16 mouse cellular contexts compared by ENCODE assay signal in the genomic region with DNA sequence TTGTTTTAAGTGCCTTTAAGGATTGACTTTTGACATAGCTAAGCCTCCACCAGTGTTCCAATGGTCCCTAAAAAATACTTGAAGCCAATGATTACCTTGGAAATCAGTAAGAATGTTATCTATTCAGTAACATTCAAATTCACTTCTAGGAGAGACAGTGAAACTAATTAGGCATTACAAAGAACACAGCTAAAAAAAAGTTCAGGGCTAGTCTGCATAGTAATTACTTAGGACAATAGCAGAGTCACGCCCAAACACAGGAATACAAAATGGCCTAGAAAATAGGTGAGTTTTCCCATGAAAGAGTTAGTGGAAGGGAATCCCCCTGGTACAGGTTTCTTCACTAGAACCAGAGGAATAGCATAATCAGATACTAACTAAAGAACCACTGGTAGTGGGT.
"Had no signal": no experiment of that assay in that cellular context is flagged by ENCODE, and none has a peak within 500 bp of the region (broad histone marks: within the 10 kb centered on the region; RNA-seq: fewer than 3 reads in every experiment).

No protein-coding gene starts in this region.

- H3K36me3 ChIP-seq: neural tube, embryonic 12.5 days; neural tube, embryonic 13.5 days; neural tube, embryonic 15.5 days; stomach, embryonic 15.5 days had no signal

- H3K4me1 ChIP-seq: neural tube, embryonic 12.5 days; neural tube, embryonic 13.5 days; neural tube, embryonic 15.5 days; stomach, embryonic 15.5 days had no signal

- H3K9ac ChIP-seq: neural tube, embryonic 12.5 days; neural tube, embryonic 13.5 days; neural tube, embryonic 15.5 days; stomach, embryonic 15.5 days had no signal

- H3K27ac ChIP-seq: neural tube, embryonic 12.5 days; neural tube, embryonic 13.5 days; neural tube, embryonic 15.5 days; stomach, embryonic 15.5 days; stomach, postnatal 0 days had no signal

- H3K4me2 ChIP-seq: neural tube, embryonic 12.5 days; neural tube, embryonic 13.5 days; neural tube, embryonic 15.5 days; stomach, embryonic 15.5 days had no signal

- H3K4me3 ChIP-seq: neural tube, embryonic 12.5 days; neural tube, embryonic 13.5 days; neural tube, embryonic 15.5 days; stomach, embryonic 15.5 days had no signal

- H3K9me3 ChIP-seq: neural tube, embryonic 12.5 days; neural tube, embryonic 13.5 days; neural tube, embryonic 15.5 days; stomach, embryonic 15.5 days had no signal

- H3K27me3 ChIP-seq: neural tube, embryonic 12.5 days; neural tube, embryonic 13.5 days; neural tube, embryonic 15.5 days; stomach, embryonic 15.5 days had no signal

- DNase-seq: retina, postnatal 1 day; right cerebral cortex, adult 18-20 months; right cerebral cortex, postnatal 14 days; right cerebral cortex, postnatal 25 days; right cerebral cortex, postnatal 4 days; spleen, adult 18-20 months; thymus, adult 18-20 months; thymus, adult 2 months; thymus, postnatal 25 days; thymus, postnatal 36 days; thymus, postnatal 4 days had no signal
